Mouse (Mus musculus) layer of hippocampus, postnatal 36 days (tissue): ENCODE results near the gene Bbs7. TPM values are rescaled to one million over a fixed set of nuclear protein-coding genes. Genes with fewer than 3 reads are reported as not detected.
A peak's percentile ranks its signal among the peaks of the same experiment; 100 is the strongest.

Experiments used
- DNase-seq, 2 experiments: peaks; one replicate each; pipeline ENCODE4 v3.0.0; 2022
- total RNA-seq, 2 experiments: library from RNA; stranded (reverse); gene quantifications; 2 replicates each; pipeline ENCODE4 v1.2.3; 2021

Bbs7 gene
- total RNA-seq, 2 experiments from 2014 or later = 18.0 to 18.6 TPM

DNA sequence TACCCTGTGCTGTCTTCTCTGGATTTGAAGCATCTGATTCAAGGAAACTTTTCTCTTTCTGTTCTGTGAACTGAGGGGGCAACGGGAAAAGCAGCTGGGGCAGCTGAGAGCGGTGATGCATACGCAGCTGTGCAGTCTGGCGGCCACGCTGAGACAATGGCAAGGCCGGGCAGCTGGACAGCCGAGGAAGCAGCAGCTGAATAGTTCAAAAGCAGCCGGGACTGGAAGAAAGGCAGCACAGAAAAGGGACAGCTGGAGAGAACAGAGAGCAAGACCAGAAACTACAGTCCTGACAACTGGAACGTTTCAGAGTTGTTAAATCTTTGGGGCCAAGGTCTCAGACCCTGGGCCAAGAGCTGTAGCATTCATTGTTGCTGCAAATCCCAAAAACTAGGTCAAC lies 61.9 kb downstream of the Bbs7 start:
- peak; percentile 31 to 36 for DNase-seq

DNA sequence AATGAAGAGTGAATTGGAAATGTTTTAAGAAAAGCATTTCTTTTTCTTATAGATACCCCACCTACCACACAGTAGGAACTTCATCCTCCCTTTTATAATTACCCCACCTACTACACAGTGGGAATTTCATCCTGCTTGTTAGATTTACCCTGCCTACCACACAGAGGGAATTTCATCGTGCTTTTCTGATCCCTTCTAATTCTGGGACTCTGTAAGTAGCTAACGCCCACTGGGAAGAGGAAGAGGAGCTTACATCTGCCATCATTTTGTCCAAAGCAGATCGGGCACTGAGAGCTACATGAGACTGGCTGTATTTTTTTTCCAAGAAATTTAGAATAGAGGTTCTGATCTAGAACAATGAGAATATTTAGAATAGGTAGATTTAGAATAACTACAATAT lies 68.3 kb downstream of the Bbs7 start:
- no peak for DNase-seq

DNA sequence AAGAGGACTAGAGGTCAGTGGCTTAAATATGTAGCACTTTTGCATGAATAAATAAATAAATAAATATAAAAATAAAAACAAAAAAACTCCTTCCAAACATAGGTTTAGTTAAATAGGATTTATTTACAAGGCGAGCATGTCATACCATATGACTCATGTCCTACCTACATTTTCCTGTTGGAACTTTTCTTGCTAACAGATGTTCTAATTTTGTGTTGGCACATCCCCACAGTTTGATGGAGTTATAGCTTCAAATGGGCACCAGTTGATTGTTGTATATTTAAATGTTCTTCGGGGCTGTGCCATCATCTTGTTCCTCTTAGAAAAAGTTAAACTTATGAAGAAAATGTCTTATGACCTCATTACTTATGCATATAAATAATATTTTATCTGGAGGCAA lies 71.9 kb downstream of the Bbs7 start:
- no peak for DNase-seq

DNA sequence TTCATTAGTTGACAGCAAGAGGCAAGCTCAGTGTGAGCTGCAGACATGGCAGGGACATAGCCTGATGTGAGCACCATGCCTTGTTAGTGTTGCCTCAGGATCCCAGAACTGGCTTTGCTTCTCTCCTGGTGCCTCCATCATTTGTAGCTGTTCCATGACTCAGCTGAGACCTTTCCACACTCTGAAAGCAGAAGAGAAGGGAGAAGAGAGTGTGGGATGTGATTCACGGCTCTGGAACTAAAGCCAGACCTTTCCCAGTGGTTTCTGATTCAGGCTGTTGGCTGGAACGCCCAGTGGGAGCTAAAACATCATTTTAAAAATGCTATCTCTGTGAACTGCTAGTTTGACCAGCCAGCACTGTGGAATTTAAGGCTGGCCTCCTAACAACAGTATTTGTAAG lies 72.5 kb downstream of the Bbs7 start:
- DNase-seq = no peak

DNA sequence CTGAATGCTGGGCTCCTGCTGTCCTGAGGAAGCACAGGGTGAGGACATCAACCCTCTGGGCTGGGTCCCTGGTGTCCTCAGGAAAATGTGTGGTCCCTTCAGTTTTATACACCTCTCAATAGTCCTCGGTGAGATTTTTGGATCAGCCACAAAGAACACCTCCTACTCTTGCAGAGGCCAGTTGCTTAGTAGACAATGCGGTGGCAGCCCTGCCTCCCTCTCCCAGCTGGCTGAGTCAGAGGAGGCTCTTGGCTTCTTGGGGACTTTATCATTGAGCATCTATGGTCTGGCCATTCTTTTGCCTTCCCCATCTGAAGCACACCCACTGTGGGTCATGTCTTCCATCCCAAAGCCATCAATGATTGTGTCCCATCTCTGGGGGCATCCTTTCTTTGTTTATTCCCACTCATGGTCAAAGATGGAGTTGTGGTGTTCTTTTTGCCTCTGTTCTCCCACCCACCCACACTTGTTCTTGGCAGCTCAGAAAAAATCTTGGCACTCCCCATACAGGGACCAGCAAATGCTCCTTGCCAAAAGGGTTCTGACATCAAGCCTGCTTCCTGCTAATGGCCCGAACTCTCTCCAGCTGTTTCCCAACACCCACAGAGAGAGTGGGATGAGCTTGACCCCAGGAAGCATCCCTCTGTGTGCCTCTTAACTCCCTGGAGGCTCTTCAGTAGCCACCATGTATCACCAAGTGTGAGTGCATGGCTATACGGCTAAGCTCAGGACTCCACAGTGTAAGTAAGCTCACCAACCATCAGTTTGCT lies 75.4 kb downstream of the Bbs7 start:
- DNase-seq = no peak

DNA sequence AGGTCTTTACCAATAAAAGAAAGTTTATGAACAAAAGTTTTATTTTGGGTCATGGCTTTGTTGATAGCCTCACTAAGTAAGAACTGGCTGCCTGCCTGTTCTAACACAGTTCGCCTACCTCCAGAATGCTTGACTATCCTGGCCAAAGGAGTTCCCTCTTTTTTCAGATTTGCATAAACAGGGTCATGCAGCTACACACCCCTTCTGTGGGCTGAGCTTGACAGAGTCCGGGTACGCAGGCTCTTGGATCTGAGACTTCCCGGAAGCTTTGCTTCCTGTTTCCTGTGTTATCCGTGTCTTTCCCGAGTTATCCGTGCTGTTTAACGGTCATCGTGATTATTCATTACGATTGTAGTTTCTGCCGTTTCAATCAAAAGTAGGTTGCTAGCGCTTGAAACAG lies 77.2 kb downstream of the Bbs7 start:
- no peak for DNase-seq

DNA sequence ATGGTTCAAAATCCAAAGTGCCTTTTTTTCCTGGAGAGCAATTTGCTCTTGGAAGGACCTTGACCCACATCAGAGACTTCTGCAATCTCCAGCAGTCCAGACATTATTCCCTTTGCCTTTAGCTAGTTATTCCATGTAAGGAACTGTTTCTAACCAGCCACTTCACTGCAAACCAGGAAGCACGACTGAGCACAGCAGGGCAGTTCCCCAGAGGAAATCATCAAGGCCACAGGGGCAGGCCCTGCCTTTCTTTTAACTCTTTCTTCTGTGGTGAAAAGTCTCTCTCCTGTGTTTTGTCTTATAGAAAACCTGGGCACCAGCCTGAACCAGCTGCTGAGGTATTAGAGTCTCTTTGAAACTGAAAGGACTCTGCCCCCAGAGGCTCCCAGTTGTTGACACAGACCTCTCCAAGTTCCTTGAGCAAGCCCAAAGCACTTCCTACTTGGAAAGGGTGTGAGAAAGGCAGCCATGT lies 80.0 kb downstream of the Bbs7 start:
- DNase-seq = no peak

DNA sequence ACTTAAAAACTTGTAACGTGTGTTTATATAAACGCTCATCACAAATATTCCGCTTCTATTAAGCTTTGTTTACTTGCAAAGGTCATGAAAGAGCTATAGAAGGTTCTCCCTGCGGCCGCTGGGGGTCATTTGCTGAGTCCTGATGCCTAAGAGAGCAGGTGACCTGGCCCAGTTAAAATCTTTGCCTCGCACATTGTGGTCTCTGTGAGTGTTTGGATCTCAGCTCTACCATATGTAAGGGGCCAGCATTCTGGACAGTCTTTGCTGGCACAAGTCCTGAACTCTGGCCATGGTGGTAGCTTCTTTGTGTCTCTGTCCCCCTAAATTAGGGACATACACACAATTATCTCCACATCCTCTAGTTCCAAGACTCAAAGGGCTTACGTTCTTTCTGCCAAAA lies 80.5 kb downstream of the Bbs7 start:
- no peak for DNase-seq

DNA sequence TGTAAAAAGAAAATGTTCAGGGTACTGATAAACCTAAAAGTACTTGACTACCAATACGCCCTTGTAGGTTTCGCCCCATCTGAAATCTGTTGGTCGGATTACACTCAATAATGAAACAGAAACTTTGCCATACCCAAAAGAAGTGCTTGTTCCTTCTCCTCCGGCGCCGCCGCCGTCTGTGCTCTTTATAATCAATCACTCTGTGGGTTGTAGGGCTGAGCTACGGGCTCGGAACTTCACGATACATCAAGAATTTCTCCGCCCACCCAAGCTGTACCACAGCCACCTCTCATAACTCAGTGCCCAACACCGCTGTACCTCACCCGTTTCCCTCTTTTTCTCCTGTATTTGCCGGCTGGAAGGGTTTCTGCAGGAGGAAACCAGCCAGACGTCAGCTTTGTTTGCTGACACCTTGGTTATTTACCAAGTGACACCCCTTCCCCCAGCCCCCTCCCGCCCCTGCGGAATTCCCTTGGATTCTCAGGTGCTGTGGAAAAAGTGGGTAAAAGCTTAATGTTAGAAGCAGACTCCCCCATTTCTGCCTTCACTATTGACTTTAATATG lies 81.2 kb downstream of the Bbs7 start:
- DNase-seq = no peak

DNA sequence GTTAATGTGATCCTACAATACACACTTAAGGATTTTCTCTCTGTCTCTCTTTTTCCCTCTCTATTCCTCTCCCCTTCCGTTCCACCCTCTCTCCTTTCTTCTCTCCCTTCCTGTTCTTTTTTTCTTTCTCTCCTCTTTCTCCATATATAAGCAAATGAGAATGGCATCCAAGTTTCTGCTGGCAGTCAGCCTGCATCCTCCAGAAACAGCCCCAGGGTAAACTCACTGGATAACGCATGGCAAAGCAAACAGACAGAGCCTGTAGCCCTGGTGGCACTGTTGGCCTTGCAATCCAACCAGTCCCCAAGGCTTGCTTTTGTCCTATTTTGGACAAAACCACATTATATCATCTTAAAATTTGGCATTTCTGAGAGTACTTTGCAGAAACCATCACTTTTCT lies 82.0 kb downstream of the Bbs7 start:
- DNase-seq = no peak

DNA sequence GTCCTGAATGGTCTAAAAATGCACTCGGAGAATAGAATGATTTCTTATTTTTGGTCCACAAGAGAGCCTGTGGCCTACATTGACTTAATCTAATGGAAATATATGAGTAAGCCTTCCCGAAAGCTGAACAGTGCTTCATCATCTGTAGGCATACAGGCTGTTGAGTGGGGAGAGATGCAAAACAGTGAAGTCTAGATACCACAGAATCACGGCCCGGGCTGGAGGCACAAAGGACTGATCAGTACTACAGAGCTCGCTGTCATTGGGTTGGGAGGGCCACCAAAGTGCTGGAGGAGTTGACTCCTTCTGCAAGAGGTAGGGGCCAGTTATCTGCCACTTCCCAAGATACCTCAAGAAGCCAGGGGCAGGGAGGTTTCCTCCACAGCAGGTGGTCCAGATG lies 82.5 kb downstream of the Bbs7 start:
- no peak for DNase-seq

DNA sequence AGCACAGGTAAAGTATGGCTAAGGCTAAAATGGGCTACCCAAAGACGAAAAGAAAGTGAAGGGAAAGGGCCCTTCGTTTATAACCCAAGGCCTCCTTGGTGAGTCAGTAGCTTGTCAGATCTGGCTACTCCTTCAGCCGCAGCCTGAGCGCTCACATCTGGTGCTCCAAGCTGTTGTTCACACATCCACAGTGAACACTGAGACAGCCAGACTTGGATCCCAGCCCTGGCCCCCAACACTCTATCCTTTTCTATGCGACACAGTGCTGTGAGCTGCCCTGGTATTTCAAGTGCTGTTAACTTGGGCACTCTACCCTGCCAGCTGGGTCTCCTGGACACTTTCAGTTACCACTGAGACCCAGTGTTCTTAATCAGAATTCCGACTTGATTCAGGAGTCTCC lies 82.9 kb downstream of the Bbs7 start:
- no peak for DNase-seq

DNA sequence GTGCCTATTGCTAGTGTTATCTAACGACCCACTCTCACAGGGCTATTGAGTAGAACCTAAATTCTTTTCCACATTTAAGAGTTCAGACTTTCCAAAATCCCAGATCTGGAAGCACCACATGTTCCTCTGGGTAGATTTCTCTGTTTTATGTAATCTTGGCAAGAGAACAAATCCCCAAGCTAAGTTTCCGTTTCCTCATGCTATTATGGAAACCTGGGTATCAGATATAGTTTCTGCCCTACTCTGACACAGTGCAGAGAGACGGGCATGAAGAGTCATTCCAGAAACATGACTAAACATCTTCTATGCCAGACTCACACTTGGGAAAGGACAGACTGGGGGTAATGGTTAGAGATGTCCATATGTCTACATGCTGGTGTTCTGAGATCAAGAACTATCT lies 88.8 kb downstream of the Bbs7 start:
- DNase-seq = no peak

Other genes starting within 250 kb of the Bbs7 start
- 10 to 100 TPM; 46.6 to 49.3 TPM for gene Anxa5, start 137.6 kb downstream of the Bbs7 start, total RNA-seq
- not detected for gene 1810062G17Rik, start 137.5 kb downstream of the Bbs7 start, total RNA-seq
- 1 to 10 TPM; 2.1 to 2.5 TPM for gene Gm11549, start 91.7 kb downstream of the Bbs7 start, total RNA-seq
- gene Exosc9, start 60.9 kb downstream of the Bbs7 start, total RNA-seq = 10 to 100 TPM; 36.0 to 42.3 TPM
- 1 to 10 TPM; 1.3 to 1.4 TPM for gene Ccna2, start 41.3 kb downstream of the Bbs7 start, total RNA-seq
- 1 to 10 TPM; 4.7 to 5.9 TPM for gene Trpc3, start 76.7 kb upstream of the Bbs7 start, total RNA-seq
- gene 4932438A13Rik, start 249.6 kb upstream of the Bbs7 start, total RNA-seq = 10 to 100 TPM; 92.0 to 95.7 TPM